Mouse (Mus musculus) gonadal fat pad, adult 2 months (tissue): ENCODE measurements around the gene Chpf. TPM values are rescaled to one million over a fixed set of nuclear protein-coding genes. Genes with fewer than 3 reads are reported as not detected.

Experiments
- DNase-seq: peaks from one replicate; pipeline ENCODE4 v3.0.0-alpha.2; 2012; ENCODE audit warnings: low read depth
- polyA plus RNA-seq: library from polyadenylated mRNA; depleted of rRNA; stranded (reverse); fragments of >200 nt; gene quantifications from 2 replicates; pipeline ENCODE4 v1.2.3, GENCODE M21; 2012

The Chpf gene
- polyA plus RNA-seq, 1 experiment, result 77.6 TPM

DNA sequence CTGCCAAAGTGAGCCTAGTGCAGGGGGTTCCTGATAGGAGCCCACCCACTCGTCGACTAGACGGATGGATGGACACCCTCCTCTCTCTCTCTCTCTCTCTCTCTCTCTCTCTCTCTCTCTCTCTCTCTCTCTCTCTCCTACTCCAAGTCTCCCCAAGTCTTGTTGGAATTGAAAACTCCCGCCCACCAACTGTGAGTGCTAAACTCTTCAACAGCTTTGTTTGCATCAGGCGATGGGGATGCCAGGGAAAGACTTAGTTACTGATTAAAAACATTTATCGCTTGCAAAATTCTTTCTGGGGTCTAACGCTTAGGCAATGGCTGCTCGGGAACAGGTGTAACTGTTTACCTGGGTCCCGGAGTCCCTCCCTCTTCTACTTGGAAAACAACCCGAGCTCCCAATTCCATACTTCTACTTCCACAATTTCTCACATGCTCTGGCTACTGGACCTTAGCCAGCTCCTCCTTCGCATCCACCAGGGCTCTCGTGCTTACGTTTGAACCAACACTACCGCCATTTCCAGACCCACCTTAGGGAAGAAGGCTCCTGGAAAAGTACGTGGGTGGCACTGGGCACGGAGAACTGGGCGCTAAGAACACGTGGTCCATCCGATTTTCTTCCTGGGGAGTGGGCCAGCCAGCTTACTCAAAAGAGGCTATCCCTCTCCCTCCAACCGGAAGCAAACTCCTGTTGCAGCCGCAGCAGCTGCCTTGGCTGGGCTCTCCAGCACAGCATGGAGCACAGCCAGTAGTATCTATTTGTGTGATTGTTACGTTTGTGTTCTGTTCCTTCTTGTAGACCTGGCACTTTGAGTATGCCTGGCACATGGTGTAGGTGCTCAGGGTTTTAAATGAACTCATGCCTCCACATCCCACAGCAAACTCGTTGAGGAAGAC is 20.1 kb downstream of the Chpf start:
- no peak for DNase-seq

DNA sequence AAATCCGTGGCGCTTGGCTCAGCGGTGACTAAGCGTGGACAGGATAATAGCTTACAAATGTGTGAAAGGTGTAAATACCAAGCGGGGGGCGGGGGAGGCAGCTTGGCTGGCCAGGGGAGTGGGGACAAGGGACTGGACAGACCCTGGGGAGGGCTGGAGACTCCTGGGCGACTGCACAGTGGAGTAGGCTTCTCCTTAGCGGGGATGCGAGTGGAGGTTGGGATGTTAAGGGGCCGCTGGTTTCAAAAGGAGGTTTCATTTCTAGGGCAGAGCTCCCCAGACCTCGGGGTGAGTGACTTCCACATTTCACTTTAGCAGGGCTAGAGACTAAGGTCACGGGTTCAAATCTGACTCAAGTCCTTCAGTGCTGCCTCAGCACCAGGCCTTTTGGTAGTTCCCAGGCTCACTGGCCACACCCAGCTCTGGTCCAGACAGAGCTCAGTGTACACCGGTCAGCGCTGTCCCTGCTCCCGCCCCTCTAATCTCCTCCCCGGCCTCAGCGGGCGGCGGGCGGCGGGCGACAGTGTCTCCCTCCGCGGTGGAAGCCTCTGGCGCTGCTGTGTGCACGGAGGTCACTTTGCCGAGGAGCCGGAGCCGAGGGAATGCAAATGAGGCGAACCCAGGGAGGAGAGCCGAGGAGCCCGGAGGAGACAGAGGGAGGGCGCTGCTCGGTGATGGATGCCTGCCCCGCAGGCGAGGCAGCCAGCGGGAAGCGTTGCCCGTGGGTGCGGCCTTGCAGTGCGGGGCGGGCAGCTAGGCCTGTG is 20.9 kb downstream of the Chpf start:
- DNase-seq, result no peak

DNA sequence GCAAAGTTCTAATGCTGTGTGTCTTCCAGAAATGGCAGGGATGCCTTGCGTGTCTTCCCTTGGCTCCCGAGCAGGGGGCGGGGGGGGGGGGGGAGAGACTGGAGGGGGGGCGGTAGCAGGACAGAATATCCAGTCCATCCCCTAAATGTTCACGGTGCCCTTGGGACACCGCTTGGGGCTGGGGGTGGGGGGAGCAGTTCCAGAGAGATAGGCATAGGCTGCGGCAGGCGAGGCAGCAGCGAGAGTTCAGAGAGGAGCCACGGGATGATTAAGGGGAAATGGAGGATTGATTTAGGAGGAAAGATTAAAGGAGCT is 21.4 kb downstream of the Chpf start:
- DNase-seq, result no peak

- DNase-seq, result no peak
These were observed 22.2 kb downstream of the Chpf start for GRCm38 (mm10) chr1:75456746-75457564.

GRCm38 (mm10) chr1:75455948-75456347 is 23.2 kb downstream of the Chpf start:
- no peak for DNase-seq

DNA sequence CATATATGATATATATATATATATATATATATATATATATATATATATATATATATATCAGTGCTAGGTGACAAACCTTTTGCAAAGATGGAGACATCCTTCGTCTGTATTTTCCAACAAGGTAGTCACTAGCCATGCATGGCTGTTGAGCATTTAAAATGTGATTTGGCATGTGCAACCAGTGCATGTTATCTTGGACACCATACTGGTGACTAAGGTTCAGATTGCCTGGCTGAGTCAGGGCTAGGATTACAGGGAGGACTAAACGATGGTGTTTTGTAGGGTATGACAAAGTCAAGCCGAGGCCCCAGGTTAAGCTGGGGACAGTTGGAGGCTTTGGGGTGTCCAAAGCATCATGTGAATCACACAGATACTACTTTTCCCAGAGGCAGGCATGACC is 23.7 kb downstream of the Chpf start:
- no peak for DNase-seq

GRCm38 (mm10) chr1:75451900-75452299 is 27.2 kb downstream of the Chpf start:
- no peak for DNase-seq

DNA sequence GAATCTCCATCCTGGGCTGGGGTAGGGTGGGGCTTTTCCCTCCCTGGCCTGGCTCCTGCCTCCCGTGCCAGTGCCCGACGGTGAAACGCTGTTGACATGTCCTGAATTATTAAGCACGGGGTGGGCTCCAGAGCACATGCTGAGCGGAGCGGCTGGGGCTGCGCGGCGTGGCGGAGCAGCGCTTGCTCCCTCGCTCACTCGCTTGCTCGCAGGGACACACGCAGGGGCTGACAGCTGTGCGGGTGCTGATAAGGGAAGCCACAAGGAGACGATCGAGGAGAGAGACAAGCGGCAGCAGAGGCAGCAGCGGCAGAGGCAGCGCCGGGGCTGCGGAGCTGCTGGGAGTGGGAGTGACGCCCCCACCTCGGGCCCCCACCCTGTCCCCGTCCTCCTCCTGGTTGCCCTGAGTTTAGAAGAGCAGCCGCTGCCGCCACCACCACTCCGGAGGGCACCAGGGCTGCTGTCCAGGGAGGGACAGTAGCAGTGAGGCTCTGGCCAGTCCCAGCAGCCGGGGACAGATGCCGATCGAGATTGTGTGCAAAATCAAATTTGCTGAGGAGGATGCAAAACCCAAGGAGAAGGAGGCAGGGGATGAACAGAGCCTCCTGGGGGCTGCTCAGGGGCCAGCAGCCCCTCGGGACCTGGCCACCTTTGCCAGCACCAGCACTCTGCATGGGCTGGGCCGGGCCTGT is 28.6 kb downstream of the Chpf start, which contains the start of gene Asic4:
Gene Asic4, plus strand, starts transcription at position 123 of the 692 bp plus-strand sequence.
- no peak for DNase-seq

DNA sequence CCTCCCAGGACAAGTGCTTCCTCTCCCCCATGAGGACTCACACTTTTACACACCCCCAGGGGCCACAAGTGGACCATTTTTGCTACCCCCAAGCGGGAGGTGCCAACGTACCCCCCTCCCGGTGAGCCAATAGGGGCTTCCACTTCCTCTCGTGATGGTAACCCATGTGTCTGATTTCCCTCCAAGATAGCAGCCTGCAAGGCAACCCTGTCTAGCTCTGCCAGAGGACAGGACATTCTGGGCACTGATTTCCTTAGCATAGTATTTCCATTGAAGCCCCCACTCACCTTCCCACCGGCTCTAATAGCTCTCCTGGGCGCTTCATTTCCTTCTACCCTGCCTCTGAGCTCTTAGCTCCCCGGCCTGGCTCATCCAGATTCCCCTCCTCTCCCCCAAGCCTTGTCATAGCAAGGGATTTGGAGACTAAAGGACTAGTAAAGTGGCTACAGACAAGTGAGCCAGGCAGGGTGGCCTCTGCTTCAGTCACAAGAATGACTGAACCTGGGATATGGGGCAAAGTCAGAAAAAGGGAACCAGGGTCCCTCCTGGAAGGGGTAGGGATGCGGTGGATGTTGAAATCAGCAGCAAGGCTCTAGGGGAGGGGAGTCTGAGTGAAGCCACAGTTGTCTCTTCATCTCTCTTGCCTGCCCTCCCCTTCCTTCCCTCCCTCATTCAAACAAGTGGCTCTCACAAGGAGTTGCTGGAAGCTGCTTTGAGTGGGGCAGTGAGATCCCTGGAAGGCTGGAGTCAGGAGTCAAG is 29.6 kb downstream of the Chpf start:
- DNase-seq, result no peak

GRCm38 (mm10) chr1:75448937-75449336 is 30.2 kb downstream of the Chpf start:
- DNase-seq, result no peak

- DNase-seq, result no peak
These were observed 31.1 kb downstream of the Chpf start for GRCm38 (mm10) chr1:75448052-75448431.

GRCm38 (mm10) chr1:75447265-75448051 is 31.6 kb downstream of the Chpf start:
- no peak for DNase-seq

- DNase-seq, result no peak
These were observed 32.5 kb downstream of the Chpf start for GRCm38 (mm10) chr1:75446656-75447055.

GRCm38 (mm10) chr1:75445751-75446611 is 33.1 kb downstream of the Chpf start:
- no peak for DNase-seq

GRCm38 (mm10) chr1:75445141-75445701 is 33.9 kb downstream of the Chpf start:
- no peak for DNase-seq

DNA sequence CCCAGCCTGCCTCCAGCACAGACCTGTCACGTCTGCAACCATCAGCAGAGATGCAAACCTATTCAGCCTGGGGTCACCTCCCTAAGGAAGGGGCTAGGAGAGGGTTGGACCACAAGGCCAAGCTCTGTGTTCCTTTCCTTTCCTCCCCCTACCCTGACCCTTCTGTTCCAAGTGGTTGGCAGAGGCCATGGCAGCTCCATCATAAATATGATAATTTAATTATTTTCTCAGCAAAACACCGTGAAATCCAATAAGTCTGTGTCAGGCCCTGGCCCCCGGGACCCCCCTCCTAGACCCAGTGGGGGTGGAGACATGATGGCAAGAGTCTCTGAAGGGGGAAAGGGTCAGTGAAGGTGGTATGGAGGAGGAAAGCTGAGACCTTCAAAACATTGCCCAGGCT is 34.9 kb downstream of the Chpf start:
- no peak for DNase-seq

DNA sequence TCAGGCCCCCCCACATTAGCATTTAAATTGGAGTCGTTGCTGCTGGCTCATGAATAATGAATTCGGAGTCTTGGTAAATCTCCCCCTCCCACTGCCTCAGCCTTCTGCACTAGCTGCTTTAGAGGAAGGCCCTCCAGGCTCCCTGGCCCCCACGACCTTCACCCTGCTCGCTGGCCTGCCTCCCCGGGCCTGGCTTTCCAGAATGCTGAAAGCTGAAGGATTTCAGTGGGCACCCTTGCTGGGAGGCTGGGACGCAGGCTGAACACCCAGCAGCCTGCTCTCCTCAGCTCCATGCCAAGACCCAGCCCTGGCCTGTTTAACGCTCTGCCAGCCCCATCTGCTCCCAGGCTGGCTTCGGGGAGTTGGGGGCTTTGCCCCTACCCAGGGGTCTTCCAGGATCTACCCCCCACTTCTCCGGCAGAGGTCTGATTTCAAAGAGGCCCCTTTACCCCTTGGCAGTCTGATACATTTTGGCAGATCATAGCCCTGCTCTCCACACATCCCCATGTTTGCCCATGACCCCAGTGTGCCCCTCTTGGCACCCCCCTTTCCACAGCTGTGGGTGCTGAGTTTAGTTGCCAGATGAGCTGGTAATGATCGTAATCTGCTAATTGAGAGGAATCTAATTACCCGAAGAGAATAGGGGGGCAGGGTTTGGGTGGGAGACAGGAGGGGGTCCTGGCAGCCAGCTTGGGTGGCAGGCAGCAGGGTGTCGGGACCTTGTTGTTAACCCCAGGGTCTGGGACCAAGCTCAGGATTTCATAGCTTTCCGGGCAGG is 35.7 kb downstream of the Chpf start:
- DNase-seq, result no peak

GRCm38 (mm10) chr1:75442811-75443210 is 36.3 kb downstream of the Chpf start:
- peak; percentile 27 for DNase-seq
